Mouse (Mus musculus): Measurements from ENCODE around the gene Pyroxd2. TPM values are rescaled to one million over a fixed set of nuclear protein-coding genes. Genes with fewer than 3 reads are reported as not detected.

The Pyroxd2 gene
- polyA plus RNA-seq, 1 experiment from 2014 or later, result 3.5 TPM

DNA sequence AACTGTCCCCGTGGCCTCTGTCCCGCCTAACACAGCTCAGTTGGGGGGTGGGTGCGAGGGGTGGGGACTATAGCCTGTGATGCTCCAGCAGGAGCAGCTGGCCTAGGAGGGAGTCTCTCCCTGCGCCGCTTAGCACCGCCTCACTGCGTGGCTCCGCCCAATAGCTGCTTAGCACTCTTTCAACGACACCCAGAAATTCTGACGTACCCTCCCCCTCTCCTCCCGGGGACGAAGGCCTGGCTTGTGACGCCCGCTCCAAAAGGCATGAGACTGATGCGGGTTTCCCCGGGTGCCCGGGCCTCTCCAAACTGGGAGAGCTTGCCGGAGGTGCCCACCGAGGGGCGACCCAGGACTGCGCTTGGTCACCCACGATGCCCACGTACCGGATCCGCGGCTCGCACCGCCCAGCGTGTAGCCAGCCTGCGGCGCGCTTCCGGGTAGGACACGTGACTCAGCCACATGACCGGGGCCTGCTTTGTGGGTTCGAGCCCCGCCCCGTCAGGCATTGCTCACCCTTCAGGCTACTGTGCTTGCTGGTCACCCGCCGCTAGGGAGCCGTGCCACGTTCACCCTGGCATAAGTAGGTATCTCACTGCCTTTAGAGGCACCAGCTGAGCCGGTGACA is 27.1 kb upstream of the Pyroxd2 start, which contains the start of gene Hps1:
Gene Hps1 (minus strand): TSS at position 448 of the 625 bp plus-strand sequence.
- Histone ChIP-seq H3K4me3 (ENCODE audit: low read depth, low read length) (peak within 1 kb of the TSS; percentile 68), H3K36me3 (ENCODE audit: control insufficient read depth, insufficient read depth, low read length) (no peaks in the 10 kb centered on the region), H3K4me2 (ENCODE audit: low read depth, low read length) (peak within 1 kb of the TSS; percentile 81), H3K9ac (ENCODE audit: low read depth, low read length) (peak within 1 kb of the TSS; percentile 78), H3K27ac (replicated peaks; ENCODE audit: low read depth, low read length) (peak within 1 kb of the TSS; percentile 85), H3K9me3 (ENCODE audit: control insufficient read depth, low read length) (no peaks in the 10 kb centered on the region), H3K4me1 (ENCODE audit: control insufficient read depth, insufficient read depth, low read length) (no peaks in the 10 kb centered on the region), H3K27me3 (replicated peaks; ENCODE audit: control insufficient read depth, insufficient read depth, low read length) (no peaks in the 10 kb centered on the region)
- ATAC-seq (ENCODE audit: low read depth), result peak; percentile 99
- under 1% methylated on average over 30 of the region's 43 CpGs for WGBS
- DNase-seq (ENCODE audit: low spot score), result peak; percentile 97

DNA sequence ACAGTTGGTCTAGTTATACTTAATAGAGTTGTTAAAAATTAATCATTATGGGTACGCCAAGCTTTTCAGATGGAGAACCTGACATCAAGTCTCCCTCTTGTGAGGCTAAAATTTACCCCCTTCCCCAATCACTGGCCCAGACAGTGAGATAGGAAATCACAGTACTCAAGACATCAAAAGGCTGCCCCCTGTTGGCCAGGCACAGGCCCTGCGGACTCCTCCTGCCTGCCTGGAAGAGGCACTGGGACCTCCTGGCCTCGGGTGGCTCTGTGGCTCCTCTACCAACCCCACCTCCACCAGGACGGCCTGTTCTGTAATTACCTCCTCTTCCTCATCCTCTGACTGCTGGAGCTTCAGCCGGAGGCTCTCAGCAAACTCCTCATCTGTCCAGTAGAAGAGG is 25.2 kb upstream of the Pyroxd2 start:
- Histone ChIP-seq H3K9me3 (ENCODE audit: control insufficient read depth, low read length) (no peaks in the 10 kb centered on the region), H3K4me1 (ENCODE audit: control insufficient read depth, insufficient read depth, low read length) (no peaks in the 10 kb centered on the region), H3K27ac (replicated peaks; ENCODE audit: low read depth, low read length) (no peak overlapping the region), H3K9ac (ENCODE audit: low read depth, low read length) (no peak overlapping the region), H3K4me3 (ENCODE audit: low read depth, low read length) (no peak overlapping the region), H3K4me2 (ENCODE audit: low read depth, low read length) (no peak overlapping the region), H3K36me3 (ENCODE audit: control insufficient read depth, insufficient read depth, low read length) (no peaks in the 10 kb centered on the region), H3K27me3 (replicated peaks; ENCODE audit: control insufficient read depth, insufficient read depth, low read length) (no peaks in the 10 kb centered on the region)
- no peak for DNase-seq (ENCODE audit: low spot score)
- ATAC-seq (ENCODE audit: low read depth), result no peak
- 75% methylated on average over 5 of the region's 5 CpGs for WGBS

DNA sequence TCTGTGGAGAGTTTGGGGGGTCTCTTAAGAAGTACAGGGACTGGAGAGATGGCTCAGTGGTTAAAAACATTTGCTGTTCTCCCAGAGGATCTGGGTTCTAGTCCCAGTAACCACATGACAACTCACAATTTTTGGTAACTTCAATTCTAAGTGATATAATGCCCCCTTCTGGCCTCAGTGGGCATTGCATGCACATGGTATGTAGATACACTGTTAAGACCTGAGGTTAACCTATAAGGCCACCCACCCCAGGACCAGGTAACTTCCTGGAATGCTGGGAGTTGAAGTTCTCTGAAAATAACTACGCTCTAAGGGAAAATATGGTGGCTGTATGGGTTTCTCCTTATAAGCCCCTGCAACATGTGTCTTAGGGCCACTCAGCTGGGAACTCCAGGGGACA is 24.2 kb upstream of the Pyroxd2 start:
- no peak overlapping the region for H3K4me3 ChIP-seq (ENCODE audit: low read depth, low read length)
- no peak for DNase-seq (ENCODE audit: low spot score)

DNA sequence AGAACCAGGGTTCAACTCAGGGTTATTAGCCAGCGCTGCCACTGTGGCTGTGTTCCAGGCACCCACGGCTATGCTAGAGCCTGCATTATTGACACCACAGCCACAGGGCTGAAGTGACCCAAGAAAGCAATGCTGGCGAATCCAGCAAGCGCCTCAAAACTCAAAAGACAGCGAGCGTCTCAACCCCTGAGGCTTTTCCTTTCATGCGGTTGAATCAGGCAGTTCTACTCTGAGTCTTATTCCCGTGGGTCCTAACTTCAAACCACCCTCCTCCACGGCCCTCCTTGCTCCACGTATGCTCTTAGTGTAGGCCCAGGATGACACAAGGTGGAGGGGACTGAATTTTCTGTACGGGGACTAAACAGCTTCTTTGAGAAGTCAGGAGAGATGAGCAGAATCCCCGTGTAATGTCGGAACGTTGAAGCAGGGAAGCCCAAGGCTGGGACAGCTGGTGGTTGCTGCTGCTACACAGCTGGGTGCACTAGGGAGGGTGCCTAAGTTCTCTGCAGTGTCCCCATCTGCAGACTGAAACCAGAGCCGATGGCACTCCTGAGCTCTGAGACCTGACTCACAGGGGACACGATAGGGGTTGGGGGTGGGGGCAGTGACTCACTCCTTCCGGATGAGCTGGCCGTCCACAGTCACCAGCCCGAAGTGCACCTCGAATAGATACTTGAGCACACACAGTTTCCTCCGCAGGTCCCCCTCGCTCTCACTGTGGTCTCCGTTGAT is 17.7 kb upstream of the Pyroxd2 start:
- Histone ChIP-seq H3K27me3 (replicated peaks; ENCODE audit: control insufficient read depth, insufficient read depth, low read length) (no peaks in the 10 kb centered on the region), H3K9ac (ENCODE audit: low read depth, low read length) (no peak overlapping the region), H3K4me3 (ENCODE audit: low read depth, low read length) (no peak overlapping the region), H3K4me2 (ENCODE audit: low read depth, low read length) (no peak overlapping the region), H3K4me1 (ENCODE audit: control insufficient read depth, insufficient read depth, low read length) (no peaks in the 10 kb centered on the region), H3K9me3 (ENCODE audit: control insufficient read depth, low read length) (no peaks in the 10 kb centered on the region), H3K27ac (replicated peaks; ENCODE audit: low read depth, low read length) (no peak overlapping the region), H3K36me3 (ENCODE audit: control insufficient read depth, insufficient read depth, low read length) (no peaks in the 10 kb centered on the region)
- ATAC-seq (ENCODE audit: low read depth) (no peak), DNase-seq (ENCODE audit: low spot score) (no peak)
- WGBS, result 63% methylated on average over 23 of the region's 23 CpGs

More for the DNA sequence above, 24.2 kb upstream of the Pyroxd2 start:
- Histone ChIP-seq H3K9me3 (ENCODE audit: control insufficient read depth, low read length) (no peaks in the 10 kb centered on the region), H3K9ac (ENCODE audit: low read depth, low read length) (no peak overlapping the region), H3K4me1 (ENCODE audit: control insufficient read depth, insufficient read depth, low read length) (no peaks in the 10 kb centered on the region), H3K4me2 (ENCODE audit: low read depth, low read length) (no peak overlapping the region), H3K36me3 (ENCODE audit: control insufficient read depth, insufficient read depth, low read length) (no peaks in the 10 kb centered on the region), H3K27ac (replicated peaks; ENCODE audit: low read depth, low read length) (no peak overlapping the region), H3K27me3 (replicated peaks; ENCODE audit: control insufficient read depth, insufficient read depth, low read length) (no peaks in the 10 kb centered on the region)
- 85% methylated on average over 1 of the region's 1 CpGs for WGBS
- no peak for ATAC-seq (ENCODE audit: low read depth)

DNA sequence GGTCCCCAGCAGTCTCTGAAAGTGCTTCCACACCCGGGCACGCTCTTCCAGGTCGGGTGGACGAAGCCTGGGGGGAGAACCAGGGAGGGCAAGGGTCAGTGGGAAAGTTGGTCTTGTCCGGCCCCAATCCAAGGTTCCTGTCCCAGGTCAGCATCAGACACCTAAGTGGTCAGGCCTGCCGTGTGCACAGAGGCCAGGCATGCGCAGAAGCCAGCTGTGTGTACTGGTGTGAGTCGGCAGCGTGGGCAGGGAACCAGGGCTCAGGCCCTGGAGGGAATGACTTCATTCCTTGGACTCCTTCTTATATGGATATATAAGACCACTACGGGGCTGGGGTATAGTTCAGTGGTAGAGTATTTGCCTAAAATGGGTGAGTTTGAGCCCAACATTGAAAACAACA is 17.1 kb upstream of the Pyroxd2 start:
- DNase-seq (ENCODE audit: low spot score) (no peak), ATAC-seq (ENCODE audit: low read depth) (no peak)
- no peak overlapping the region for H3K4me2 ChIP-seq (ENCODE audit: low read depth, low read length)
- no peaks in the 10 kb centered on the region for H3K4me1 ChIP-seq (ENCODE audit: control insufficient read depth, insufficient read depth, low read length)
- no peaks in the 10 kb centered on the region for H3K9me3 ChIP-seq (ENCODE audit: control insufficient read depth, low read length)
- WGBS, result 84% methylated on average over 10 of the region's 10 CpGs
- H3K27me3 ChIP-seq (replicated peaks; ENCODE audit: control insufficient read depth, insufficient read depth, low read length), result no peaks in the 10 kb centered on the region
- no peaks in the 10 kb centered on the region for H3K36me3 ChIP-seq (ENCODE audit: control insufficient read depth, insufficient read depth, low read length)
- no peak overlapping the region for H3K4me3 ChIP-seq (ENCODE audit: low read depth, low read length)
- H3K27ac ChIP-seq (replicated peaks; ENCODE audit: low read depth, low read length), result no peak overlapping the region
- no peak overlapping the region for H3K9ac ChIP-seq (ENCODE audit: low read depth, low read length)

DNA sequence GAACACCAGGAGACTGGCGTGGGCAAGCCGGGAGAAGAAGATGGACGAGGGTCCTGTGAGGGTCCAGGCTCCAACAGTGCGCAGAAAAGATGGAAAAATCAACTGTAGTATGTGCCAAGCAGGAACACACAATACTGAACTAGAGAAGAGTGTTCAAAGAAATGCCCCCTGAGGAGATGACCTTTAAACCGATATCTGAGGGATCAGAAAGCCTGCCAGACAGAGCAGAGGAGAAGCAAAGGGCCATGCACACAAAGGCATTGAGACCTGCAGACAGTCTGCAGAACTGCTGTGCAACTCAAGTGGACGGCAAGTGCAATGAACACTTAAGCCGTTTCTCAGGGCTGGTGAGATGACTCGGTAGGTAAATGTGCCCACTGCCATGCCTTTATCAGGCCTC is 14.8 kb upstream of the Pyroxd2 start:
- Histone ChIP-seq H3K4me1 (ENCODE audit: control insufficient read depth, insufficient read depth, low read length) (peaks cover 4% of the 10 kb centered on the region; the same call in 1 of the 2 replicates), H3K36me3 (ENCODE audit: control insufficient read depth, insufficient read depth, low read length) (no peaks in the 10 kb centered on the region), H3K4me2 (ENCODE audit: low read depth, low read length) (no peak overlapping the region), H3K4me3 (ENCODE audit: low read depth, low read length) (no peak overlapping the region), H3K9me3 (ENCODE audit: control insufficient read depth, low read length) (no peaks in the 10 kb centered on the region), H3K27me3 (replicated peaks; ENCODE audit: control insufficient read depth, insufficient read depth, low read length) (no peaks in the 10 kb centered on the region), H3K9ac (ENCODE audit: low read depth, low read length) (no peak overlapping the region), H3K27ac (replicated peaks; ENCODE audit: low read depth, low read length) (no peak overlapping the region)
- no peak for DNase-seq (ENCODE audit: low spot score)
- ATAC-seq (ENCODE audit: low read depth), result no peak
- WGBS, result 82% methylated on average over 8 of the region's 8 CpGs

DNA sequence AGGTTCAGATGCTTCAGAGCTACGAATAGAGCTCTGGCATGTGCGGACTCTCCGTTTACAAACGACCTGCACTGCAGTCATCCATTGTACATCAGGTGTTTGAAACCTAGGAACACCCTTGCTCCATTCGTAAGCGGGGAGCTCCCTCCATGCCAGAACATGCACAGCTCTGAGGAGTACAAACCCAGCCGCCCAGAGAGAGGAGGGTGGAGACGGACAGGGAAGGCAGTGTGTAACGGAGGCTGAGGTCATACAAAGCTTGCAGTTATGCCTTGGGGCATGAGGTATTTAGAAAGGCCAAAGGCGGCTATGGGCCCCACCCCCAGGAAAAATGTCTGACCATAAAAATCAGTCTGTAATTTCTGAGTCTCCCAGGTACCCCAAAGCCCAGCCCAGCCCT is 11.8 kb upstream of the Pyroxd2 start:
- H3K36me3 ChIP-seq (ENCODE audit: control insufficient read depth, insufficient read depth, low read length), result no peaks in the 10 kb centered on the region; the same call in 1 of the 2 replicates
- no peaks in the 10 kb centered on the region for H3K27me3 ChIP-seq (replicated peaks; ENCODE audit: control insufficient read depth, insufficient read depth, low read length)
- 43% methylated on average over 10 of the region's 10 CpGs for WGBS
- no peak overlapping the region for H3K4me3 ChIP-seq (ENCODE audit: low read depth, low read length)
- peaks cover 4% of the 10 kb centered on the region; the same call in 1 of the 2 replicates for H3K4me1 ChIP-seq (ENCODE audit: control insufficient read depth, insufficient read depth, low read length)
- ATAC-seq (ENCODE audit: low read depth) (peak; percentile 71), DNase-seq (ENCODE audit: low spot score) (no peak)
- no peak overlapping the region for H3K4me2 ChIP-seq (ENCODE audit: low read depth, low read length)
- H3K9ac ChIP-seq (ENCODE audit: low read depth, low read length), result no peak overlapping the region
- H3K27ac ChIP-seq (replicated peaks; ENCODE audit: low read depth, low read length), result no peak overlapping the region
- H3K9me3 ChIP-seq (ENCODE audit: control insufficient read depth, low read length), result no peaks in the 10 kb centered on the region

DNA sequence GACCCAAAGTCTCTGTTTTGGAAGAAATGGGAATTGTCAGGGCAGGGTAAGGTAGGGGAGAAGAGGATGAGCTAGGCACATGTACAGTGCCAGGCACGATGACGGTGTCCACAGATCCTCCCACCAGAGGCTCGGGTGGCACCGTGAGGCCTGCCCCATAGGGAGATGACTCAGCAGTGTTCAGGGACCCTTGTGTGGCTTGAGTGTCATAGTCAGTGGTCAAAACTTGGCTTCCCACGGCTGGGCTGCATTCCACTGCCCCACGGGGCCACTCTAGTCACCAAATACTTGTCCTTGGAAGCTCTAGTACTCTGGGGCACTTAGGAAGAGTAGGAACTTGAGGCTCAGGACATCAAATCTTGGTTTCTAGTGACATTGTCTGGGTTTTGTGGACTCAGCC is 4.1 kb upstream of the Pyroxd2 start:
- Histone ChIP-seq H3K9ac (ENCODE audit: low read depth, low read length) (no peak overlapping the region), H3K27me3 (replicated peaks; ENCODE audit: control insufficient read depth, insufficient read depth, low read length) (no peaks in the 10 kb centered on the region), H3K36me3 (ENCODE audit: control insufficient read depth, insufficient read depth, low read length) (no peaks in the 10 kb centered on the region; the same call in 1 of the 2 replicates), H3K27ac (replicated peaks; ENCODE audit: low read depth, low read length) (no peak overlapping the region), H3K4me3 (ENCODE audit: low read depth, low read length) (no peak overlapping the region), H3K4me2 (ENCODE audit: low read depth, low read length) (no peak overlapping the region), H3K4me1 (ENCODE audit: control insufficient read depth, insufficient read depth, low read length) (peaks cover 24% of the 10 kb centered on the region), H3K9me3 (ENCODE audit: control insufficient read depth, low read length) (no peaks in the 10 kb centered on the region)
- ATAC-seq (ENCODE audit: low read depth) (no peak), DNase-seq (ENCODE audit: low spot score) (no peak)
- 83% methylated on average over 6 of the region's 6 CpGs for WGBS

All from embryonic facial prominence, embryonic 14.5 days (tissue).